Mouse (Mus musculus) left cerebral cortex, adult 18-20 months (tissue): ENCODE measurements around the gene Castor1. TPM values are rescaled to one million over a fixed set of nuclear protein-coding genes. Genes with fewer than 3 reads are reported as not detected.

ENCODE experiments used
- DNase-seq, 2 experiments: peaks; one replicate each; pipeline ENCODE4 v3.0.0; 2021 to 2022; ENCODE audit warnings: low spot score in 2 of 2, mixed read lengths in 1 of 2
- total RNA-seq, 2 experiments: library from RNA; stranded (reverse); gene quantifications; 2 replicates each; pipeline ENCODE4 v1.2.3; 2021

Gene Castor1
- total RNA-seq, 2 experiments from 2014 or later: 3.1 to 3.2 TPM

DNA sequence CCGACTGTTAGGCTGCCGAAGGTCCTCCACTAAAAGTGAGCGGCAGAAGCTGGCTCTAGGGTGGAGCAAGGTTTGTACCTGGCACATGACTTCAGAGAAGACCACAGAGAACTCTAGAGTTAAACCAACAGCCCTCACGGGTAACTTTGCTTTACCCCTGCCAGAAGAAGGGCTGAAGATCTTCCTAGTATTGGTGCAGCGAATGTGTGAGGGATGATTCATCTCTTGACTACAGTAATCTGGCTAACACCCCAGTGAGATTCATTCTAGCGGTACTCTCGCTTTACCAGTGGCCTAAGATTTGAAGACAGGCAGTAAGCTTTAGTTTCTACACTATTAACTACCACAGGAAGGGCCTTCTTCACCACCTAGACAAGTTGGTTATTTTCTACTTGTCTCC, 12.1 kb upstream of the Castor1 start:
- no peak for DNase-seq

DNA sequence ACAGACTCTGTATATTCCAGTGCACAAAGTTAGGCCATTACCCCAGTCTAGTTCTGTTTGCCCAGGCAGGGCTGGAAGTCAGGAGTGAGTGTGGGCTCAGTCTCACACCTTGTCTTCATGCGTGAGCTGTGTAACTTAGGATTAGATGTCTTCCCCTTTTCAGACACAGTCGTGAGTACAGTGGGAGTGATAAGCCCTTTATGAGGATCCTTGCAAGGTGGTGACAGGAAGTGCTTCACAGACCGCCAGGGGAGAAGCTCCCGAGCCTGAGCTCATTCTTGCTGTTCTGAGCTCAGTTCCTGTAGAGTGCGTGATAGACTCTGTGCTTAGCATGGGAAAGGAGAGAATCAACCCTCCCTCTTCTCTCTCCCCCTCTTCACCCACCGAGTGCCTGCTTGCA, 11.5 kb upstream of the Castor1 start:
- no peak for DNase-seq

DNA sequence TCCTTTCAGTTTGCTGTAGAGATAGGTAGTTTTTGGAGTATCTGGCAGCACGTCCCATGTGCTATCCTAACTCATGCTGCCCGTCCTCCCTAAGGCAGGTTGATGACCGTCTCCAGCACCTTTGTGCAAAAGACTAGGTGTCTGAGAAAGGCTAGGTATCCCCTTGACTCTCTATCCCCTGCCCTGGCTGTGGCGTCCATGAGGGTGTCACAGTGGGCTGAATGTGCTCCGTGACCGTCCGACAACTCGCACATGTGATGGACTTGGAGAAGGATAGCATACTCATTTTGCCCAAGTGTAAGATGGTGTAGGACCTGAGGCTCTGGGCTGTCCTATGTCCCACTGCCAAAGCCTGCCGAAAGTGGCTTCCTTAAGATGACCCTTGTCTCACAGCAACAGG, 10.4 kb upstream of the Castor1 start:
- no peak for DNase-seq

DNA sequence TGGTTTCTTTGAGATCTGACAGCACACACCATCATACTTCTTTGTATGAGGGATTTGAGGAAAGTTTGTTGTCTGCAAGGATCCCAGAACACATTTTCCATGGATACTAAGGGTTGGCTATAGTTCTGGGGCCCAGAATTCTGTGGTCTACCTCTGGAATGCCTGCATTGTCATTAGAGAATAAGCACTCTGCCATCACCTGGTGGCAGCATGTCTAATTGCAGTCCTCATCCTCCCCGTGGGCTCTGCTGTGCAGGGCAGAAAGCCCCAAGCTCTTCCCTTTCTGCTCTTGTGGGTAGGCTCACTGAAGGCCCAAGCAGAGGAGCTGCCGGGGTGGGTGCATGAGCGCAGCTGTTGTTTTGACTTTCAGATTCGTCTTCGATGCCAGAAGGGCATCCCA, 8.5 kb upstream of the Castor1 start:
- DNase-seq: no peak

DNA sequence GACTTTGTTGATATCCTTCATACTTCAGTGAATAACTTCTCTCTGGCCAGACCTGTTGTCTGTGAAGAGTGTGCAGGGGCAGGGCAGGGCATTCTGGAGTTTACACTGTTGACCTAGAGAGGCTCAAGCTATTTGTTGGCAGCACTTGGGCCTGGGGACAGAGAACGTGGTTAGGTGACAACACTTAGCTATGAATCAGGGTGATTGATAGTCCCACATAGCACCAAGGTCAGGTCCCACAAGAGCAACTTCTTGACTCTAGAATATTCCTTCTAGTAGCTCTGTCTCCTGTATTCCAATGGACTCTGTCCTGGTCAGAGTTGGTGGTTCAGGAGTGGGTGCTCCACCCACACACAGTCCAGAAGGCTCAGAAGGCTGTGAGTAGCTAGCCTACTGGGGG, 7.2 kb upstream of the Castor1 start:
- DNase-seq: no peak

DNA sequence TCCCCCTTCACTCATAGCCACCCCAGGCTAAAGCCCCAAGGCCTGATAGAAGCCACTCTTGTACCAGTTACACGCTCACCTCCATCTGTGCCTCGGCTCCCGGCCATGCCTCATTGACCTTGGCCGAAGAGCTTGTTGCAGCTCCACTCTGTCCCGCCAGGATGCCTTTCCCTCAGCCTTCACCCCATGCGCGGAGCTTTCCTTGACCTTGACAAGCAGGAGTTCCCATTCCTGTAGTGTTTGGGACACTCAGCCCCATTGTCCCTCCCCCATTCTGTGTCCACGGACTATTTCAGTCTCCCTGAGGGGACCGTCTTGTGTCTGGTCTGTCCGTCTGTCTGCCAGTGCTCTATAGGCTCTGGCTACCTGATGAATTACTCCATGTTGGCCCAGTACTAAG, 4.9 kb upstream of the Castor1 start:
- no peak for DNase-seq

DNA sequence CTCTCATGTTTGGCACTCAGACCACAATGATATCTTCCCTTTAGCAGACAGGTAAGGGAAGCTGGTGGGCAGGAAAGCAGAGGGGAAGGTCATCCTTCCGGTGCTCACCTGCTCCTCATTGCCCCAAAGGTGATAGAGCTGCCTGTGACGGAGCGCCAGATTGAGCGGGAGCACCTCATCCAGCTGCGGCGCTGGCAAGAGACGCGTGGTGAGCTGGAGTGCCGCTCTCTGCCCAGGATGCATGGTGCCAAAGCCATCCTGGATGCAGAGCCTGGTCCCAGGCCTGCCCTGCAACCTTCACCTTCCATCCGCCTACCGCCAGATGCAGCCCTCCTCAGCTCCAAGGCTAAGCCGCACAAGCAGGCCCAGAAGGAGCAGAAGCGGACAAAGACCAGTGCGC, 3.5 kb upstream of the Castor1 start:
- no peak for DNase-seq

DNA sequence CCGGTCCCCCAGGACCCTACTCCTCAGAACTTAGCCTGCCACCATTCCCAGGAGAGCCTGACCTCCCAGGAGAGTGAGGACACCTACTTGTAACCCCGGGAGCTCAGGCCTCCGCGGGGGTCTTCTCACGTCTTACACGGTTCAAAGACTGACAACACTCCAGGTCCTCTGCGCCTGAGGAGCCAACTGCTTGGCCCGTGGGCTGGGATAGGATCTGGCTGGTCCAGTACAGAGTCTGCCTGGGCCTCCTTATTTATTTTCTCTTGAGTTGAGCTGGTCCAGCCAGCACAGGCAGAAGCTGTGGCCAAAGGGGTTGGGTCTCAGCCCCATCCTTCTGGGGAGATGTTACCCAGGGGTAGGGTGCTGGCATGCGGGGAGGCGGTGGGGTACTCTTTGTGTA, 3.0 kb upstream of the Castor1 start:
- DNase-seq: no peak

DNA sequence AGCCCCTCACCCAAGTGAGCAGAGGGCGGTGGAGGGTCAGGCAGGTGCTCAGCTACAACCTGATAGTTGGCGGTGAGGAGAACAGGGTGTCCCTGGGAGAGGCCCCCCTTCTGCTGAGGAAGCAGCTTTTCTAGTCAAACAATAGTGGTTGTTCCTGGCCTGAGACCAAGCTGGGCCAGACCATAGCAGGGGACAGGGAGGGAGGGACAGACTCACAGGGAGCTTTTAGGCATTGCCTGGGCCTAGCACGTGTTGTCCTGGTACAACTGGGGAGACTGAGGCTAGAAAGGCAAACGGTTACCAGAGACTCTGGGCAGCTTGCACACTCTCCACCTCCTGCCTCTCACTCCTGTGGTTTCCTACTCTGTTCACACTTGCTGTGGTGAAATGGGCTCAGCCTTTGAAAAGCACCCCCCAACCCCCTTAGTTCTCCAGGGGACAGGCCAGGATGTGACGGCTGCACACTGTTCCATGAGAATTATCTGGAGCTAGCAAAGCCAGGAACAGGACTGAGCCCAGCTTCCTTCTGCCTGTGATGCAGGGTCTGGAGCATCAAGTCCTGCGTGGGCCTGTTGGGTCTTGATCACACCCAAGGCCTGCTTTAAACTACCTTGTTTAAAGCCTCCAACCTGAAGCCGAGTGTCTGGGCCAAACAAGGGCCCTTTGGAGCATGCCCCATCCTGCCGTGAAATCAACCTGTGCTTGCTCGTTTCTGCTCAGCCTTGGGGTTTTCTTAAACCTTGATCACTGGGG, 1.6 kb upstream of the Castor1 start:
- no peak for DNase-seq

DNA sequence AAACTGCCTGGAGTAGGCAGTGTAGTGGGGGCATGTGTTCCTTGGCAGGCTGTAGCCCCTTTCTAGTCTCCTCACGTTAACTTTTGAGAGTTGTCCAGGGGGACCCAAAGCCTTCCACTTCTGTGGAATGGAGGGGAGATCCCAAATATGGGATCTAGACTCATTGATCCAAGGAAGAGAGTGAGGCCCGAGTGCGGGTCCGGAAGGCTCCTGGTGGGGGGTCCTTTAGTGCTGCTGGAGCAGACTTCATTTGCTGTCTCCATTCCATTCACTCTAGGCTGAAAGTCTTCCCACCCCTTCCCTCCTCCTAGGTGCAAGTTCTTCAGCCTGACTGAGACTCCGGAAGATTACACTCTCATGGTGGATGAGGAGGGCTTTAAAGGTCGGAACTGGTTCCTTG, 612 bp downstream of the Castor1 start:
- DNase-seq: no peak

DNA sequence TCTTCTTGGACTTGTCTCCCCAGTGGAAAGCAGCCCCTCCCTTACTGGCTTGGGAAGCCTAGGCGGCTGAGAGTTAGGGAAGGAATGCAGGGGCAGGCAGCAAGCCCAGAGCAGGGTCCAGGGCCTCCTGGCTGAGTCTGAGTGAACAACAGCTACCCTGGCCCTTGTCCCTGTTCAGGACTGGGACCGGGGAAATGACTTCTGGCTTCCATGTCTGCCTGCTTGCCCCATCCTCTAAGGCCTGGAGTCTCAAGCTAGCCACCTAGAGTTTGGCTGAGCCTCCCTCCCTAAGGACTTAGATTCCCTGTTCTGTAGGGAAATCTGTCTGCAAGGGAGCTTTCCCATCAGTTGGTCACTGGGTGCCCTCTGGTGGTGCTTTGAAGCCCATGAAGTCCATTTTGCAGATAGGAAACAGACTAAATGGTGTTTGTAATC, 1.3 kb downstream of the Castor1 start:
- peak; percentile 73 to 79 for DNase-seq

DNA sequence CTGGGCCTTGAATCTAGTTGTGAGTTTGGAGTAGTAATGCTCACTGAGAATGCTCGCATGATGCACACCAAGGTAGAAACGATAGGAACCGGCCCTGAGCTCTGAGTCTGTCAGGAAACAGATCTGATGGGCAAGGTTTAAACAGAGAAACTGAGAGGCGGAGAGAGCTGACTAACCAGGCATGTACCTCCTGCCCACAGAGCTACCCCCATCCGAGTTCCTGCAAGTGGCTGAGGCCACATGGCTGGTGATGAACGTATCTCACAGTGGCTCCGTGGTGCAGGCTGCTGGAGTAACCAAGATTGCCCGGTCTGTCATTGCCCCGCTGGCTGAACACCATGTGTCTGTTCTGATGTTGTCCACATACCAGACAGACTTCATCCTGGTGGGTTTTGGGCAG, 1.9 kb downstream of the Castor1 start:
- no peak for DNase-seq

DNA sequence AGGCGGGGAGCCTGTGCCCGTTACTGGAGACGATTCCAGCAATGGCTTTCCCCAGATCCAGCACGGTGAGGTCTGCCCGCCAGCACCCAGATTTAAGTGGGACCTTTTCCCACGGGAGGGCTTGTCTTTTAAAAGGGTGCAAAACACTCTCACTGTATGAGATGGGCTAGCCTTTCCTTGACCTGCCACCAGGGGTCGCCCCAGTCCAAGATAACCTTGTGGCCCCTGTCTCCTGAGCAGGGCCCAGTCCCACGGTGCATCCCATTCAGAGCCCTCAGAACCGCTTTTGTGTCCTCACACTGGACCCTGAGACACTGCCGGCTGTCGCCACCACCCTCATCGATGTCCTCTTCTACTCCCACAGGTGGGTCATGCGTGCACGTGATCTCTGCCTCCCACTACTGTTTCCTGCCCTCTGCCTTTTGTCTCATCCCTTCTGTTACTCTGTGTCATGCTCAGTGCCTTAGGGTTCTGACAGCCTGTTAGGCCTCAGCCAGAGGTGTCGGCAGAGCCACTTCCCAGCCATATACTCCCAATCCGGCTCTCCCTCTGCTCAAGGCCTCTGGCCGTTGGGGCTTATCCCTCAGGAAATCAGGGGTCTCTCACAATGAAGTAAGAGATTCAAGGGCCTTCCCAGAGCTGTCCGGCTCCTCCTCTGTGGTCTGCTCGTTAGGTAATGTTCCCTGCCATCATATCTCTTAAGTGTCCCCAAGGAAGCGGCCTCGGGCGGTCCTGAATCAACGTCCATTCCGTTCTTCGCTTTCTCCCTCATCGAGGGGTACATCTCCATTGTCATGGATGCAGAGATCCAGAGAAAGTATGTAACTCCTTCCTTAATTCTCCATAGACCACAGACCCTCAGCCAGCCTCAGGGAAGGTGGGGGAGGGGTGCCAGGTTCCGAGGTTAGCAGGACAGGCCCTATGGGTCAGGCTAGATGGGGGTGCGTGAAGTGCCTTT, 2.7 kb downstream of the Castor1 start:
- peak; percentile 59 to 76 for DNase-seq

DNA sequence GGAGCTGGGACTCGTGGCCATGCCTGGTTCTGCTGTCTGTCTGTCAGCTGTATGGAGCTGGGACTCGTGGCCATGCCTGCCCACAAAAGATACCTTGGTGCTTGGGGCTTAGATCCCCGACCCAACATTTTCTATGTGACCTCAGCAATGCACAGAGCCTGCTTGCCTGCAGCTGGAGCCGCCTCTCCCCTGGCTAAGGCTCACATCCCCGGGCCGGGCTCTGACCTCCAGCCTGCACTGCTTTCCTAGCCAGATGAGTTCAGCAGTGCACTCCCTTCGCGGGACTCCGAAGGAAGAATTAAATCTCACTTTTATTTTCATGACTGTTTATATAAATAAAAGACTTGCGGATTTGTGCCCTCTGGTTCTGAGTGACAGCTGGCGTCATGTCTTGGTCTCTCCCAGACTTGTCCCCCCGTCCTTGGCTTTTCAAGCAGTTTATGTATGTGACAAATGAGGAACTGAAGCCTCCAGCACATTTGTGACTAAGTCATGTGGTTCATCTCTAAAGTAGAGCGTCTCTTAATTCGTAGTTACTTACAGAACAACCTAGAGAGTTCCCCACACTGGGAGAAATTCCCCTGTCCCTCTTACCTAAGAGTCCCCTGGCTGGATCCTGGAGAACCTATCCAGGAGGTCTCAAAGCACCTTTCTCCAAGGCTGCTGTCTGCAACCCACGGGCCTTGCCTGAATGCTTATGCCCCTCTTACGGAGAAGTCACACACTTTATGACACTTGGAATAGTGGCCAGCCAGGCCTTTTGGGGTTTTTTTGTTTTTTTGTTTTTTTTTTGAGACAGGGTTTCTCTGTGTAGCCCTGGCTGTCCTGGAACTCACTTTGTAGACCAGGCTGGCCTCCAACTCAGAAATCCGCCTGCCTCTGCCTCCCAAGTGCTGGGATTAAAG, 4.3 kb downstream of the Castor1 start:
- no peak for DNase-seq

DNA sequence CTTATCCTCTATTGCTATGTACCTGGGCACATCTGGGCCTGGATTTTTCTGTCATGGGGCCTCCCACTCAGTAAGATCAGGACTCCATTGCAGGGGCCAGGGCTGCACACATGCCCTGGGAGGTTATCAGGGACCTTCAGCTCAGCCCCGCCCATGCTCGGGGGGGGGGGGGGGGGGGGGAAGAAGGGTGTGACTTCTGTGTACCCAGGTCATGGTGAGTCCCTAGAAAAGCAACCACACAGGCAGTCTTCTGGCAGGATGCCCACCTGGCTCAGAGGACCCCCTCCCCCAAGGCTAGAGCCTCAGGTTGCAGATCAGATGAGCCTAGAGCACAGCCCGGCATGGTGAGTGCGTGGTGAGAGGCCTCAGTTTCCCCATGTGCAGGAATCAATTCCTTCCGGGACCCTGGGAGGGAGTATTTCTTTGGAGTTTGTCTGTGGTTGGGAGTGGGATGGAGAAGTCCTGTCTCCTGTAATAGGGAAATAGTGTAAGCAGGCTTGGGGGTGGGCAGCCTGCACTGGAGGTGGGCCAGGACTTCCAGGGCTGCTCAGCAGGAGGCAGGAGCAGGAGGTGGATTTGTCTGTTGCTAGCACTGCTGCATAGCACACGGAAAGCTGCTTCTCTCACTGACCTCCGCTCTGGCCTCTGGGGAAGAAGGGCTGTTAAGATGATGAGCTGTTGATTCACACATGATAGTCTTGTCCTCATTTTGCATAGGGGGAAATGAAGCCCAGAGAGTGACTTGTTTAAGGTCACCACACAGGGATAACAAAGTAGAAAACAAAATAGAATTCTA, 5.6 kb downstream of the Castor1 start:
- DNase-seq: no peak

DNA sequence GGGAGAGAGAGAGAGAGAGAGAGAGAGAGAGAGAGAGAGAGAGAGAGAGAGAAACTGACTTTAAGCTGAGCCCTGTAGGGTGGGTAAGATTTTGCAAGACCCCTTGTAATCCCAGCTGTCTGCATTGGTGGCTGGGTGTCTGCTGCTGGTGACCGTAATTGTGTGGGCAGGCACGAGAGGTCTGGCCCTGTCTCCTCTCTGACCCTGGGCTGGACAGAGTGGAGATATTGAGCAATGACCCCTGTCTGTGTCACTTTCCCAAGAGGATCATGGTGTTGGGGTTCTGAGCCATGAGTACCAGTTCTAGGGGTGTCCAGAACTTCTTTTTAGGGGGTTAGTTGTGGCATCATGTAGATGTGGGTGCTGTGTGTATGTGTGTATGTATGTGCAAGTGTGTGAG, 6.2 kb downstream of the Castor1 start:
- no peak for DNase-seq

DNA sequence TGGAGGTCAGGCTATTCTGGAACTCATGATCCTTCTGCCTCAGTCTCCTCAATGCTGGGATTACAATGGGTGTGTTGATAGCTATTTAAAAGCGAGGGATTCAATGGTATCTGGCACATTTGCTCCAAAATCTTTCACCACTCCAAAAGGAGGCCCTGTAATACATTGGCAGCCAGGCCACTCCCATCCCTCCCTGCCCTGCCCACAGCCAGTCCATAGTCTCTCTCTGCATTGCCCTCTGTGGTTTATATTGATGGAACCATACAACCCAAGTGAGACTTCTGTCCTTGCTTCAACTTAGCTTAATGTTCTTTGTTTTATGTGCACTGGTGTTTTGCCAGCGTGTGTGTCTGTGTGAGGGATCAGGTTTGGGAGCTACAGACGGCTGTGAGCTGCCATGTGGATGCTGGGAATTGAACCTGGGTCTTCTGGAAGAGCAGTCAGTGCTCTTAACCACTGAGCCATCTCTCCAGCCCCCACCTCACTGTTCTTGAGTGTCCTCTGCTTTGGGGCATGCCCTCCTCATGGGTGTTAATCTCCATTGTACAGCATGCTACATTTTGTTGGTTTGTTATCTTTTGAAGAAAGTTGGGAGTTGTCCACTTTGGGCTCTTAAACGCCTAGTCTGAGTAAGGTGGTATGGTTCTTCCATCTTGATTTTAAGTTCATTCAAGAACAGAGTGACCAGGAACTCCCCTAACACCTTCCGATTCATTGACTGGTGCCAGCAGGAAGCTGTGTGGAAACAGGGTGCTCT, 8.7 kb downstream of the Castor1 start:
- no peak for DNase-seq

DNA sequence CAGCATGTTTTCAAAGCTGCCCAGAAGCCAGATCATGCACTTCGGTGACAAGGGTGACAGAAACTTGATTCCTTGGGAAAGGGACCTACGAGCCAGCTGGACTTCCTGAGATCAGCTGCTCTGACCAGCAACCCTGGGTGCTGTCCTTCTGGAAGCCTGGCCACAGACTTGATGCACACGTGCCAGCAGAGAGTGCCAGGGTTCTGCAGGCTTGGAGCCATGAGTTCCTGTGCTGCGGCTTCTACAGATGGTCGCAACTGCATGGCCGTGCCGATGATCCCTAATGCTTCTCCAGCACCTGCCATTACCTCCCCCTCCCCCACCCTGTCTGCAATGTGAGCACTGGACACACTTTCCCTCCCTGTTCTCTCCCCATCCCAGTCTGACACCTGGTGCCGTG, 10.4 kb downstream of the Castor1 start:
- no peak for DNase-seq

DNA sequence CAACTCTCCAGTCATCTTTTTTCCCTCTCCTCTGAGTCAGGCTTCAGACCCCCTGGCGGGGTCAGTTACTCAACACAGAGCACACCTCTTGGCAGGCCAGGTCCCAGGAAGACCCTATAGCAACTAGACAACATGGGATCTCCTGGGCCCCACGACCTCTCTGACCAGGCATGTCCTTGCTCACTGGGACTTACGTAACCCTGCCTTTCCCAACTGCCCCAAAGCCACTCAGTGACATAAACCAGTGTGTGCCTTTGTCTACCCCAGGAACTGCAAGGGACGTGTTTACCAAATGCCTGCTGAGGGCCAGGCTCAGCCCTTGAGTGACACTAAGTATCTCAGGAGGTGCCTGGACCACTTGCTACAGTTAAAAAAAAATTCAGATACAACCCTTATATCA, 11.8 kb downstream of the Castor1 start:
- no peak for DNase-seq

DNA sequence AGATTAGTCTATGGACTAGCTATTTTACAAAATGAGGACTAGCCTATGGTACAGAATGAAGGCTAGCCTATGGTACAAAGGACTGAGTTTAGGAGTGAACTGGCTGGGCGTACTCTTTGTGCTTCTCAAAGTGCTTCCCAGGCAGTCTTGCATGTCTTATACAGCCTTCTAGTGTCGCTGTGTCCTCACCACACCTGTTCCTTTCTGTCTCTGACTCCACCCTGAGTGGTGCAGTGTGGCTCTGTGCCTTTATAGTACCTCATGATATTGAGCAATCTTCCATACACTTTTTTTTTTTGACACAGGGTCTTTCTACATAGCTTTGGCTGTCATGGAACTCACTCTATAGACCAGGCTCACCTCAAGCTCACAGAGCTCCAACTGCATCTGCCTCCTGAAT, 13.4 kb downstream of the Castor1 start:
- DNase-seq: no peak
